Mouse (Mus musculus) limb, embryonic 10.5 days (tissue): ENCODE results near the gene Cdk5rap3. TPM values are rescaled to one million over a fixed set of nuclear protein-coding genes. Genes with fewer than 3 reads are reported as not detected.
A peak's percentile ranks its signal among the peaks of the same experiment; 100 is the strongest.

Source experiments
- DNase-seq: peaks from one replicate; pipeline ENCODE4 v3.0.0-alpha.2; 2017; ENCODE audit warnings: low spot score
- H3K27ac ChIP-seq: fragments of 300-500 bp; sonication (generic); 2 replicates; pipeline ENCODE4 v1.5.1; 2016; ENCODE audit warnings: mild to moderate bottlenecking
- H3K27me3 ChIP-seq: fragments of 300-500 bp; sonication (generic); 2 replicates; pipeline ENCODE4 v1.6.1; 2016; ENCODE audit warnings: low read depth, mild to moderate bottlenecking; ENCODE audit not compliant: poor library complexity, severe bottlenecking
- H3K36me3 ChIP-seq: fragments of 300-500 bp; sonication (generic); 2 replicates; pipeline ENCODE4 v1.6.1; 2016; ENCODE audit warnings: mild to moderate bottlenecking, moderate library complexity
- H3K4me1 ChIP-seq: fragments of 300-500 bp; sonication (generic); 2 replicates; pipeline ENCODE4 v1.6.1; 2016
- H3K4me3 ChIP-seq: fragments of 300-500 bp; sonication (generic); 2 replicates; pipeline ENCODE4 v1.5.1; 2016; ENCODE audit warnings: mild to moderate bottlenecking, moderate library complexity
- H3K9me3 ChIP-seq: fragments of 300-500 bp; sonication (generic); replicated peaks from 2 replicates; pipeline ENCODE4 v1.6.1; 2016; ENCODE audit warnings: mild to moderate bottlenecking
- WGBS: fragments of 180-500 bp; shearing (Covaris S2); methylation state at CpG from one replicate; pipeline ENCODE4 v1.1.7; 2016; 5-methylcytosine and 5-hydroxymethylcytosine counted together
- polyA plus RNA-seq: library from polyadenylated mRNA; unstranded; fragments of >200 nt; fragmentation: Nextera tagmentation; extraction: Ambion mirVana; gene quantifications from 2 replicates; pipeline ENCODE4 v1.2.1, GENCODE M21; 2016

Gene Cdk5rap3
- polyA plus RNA-seq, 1 experiment from 2014 or later: 90.0 TPM

DNA sequence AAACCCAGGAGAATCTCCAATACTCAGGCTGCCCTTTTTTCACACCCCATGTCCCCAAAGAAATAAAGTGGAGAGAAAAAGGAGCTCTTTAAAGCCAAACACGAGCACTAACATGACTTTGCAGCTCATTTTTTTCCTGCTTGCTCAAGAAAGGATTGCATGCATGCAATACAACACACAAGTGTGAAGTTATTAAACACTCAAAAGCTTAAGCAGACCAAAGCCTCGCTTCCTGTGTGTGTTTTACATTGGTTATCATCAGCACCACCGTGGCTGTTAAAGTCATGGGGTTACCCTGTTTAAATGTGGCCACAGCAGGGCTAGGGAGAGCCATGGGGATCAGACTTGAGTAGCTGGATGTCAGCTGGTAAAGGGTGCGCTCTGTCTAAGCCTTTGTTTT lies 39.2 kb downstream of the Cdk5rap3 start:
- Histone ChIP-seq H3K27ac (peak overlapping the region; percentile 78), H3K4me1 (peaks cover 55% of the 10 kb centered on the region), H3K36me3 (no peaks in the 10 kb centered on the region), H3K4me3 (peak overlapping the region; percentile 51; the same call in 1 of the 2 replicates), H3K9me3 (no peaks in the 10 kb centered on the region), H3K27me3 (peaks cover 26% of the 10 kb centered on the region; the same call in 1 of the 2 replicates)
- WGBS: 44% methylated on average over 4 of the region's 4 CpGs
- DNase-seq: no peak

DNA sequence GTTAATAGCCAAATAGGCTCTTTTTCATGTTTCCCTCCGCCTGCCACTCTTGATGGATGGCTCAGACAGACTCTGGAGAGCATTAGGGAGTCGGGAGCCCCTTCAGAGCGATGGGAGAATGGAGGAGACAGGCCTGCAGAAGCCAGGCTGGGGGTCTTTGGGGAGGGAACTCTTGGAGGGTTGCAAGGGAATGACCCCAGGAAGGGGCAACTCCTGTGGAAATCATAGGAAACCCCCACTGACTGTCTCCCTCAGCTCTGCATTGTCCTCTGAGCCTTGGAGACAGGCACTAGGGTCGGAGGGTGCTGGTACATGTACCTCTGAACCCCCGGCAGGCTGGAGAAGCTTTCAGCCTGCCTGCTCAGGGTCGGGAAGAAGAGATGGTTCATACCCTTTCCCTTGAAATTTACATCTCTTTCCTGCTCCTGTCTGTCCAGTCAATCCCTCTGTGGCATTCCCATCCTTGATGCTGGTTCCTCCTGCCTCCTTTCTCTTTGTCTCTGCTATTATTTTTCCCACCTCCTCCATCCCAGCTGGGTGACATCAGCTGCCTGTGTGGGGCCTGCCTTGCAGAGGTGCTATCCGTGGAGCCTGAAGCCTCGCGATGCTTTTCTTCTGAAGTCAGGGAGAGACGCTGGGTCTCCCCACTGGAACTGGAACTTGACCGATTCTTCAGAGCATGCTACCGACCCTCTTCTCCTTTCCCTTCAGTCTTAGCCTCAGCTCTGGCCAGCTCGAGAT lies 39.8 kb downstream of the Cdk5rap3 start:
- DNase-seq: peak; percentile 52
- WGBS: 3% methylated on average over 13 of the region's 13 CpGs
- H3K9me3 ChIP-seq: no peaks in the 10 kb centered on the region
- no peaks in the 10 kb centered on the region for H3K36me3 ChIP-seq
- H3K4me3 ChIP-seq: peak overlapping the region; percentile 51
- H3K27me3 ChIP-seq: peaks cover 26% of the 10 kb centered on the region; the same call in 1 of the 2 replicates
- peaks cover 55% of the 10 kb centered on the region for H3K4me1 ChIP-seq
- H3K27ac ChIP-seq: peak overlapping the region; percentile 78

DNA sequence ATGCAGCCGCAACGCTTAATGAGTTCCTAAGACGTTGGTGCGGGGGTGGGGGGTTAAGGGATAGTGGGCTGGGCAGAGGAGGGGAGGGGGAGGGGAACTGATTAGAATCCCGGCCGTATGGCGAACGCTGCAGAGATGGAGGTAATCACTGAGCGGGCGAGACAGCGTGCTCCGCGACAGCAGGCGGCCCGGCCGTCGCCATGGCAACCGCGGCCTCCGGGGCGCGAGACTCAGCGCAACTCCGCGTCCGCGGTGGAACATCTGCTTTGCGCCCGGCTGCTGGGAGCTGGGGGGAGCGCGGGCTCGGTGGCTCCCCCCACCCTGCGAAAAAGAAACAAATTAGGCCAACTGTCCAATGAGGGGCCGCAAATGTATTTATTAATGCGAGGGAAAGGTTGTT lies 40.6 kb downstream of the Cdk5rap3 start:
- Histone ChIP-seq H3K4me1 (peaks cover 55% of the 10 kb centered on the region), H3K27me3 (peaks cover 26% of the 10 kb centered on the region; the same call in 1 of the 2 replicates), H3K9me3 (no peaks in the 10 kb centered on the region), H3K27ac (peak overlapping the region; percentile 78), H3K4me3 (peak overlapping the region; percentile 51), H3K36me3 (no peaks in the 10 kb centered on the region)
- peak; percentile 90 for DNase-seq
- WGBS: 0% methylated on average over 35 of the region's 35 CpGs

DNA sequence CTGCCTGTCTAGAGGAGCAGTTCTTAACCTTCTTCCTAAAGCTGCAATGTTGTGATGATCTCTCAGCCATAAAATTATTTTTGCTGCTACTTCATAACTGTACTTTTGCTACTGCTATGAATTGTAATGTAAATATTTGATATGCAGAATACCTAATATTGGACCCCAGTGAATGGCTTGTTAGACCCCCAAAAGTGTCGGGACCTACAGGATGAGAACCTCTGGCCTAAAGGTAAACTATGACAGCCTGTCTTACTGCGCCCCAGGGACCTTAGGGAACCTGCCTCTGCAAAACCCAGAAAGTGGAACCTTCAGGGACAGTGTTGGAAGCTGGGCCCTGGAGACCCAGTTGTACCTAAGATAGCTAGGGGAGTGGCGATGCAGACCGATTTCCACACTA lies 41.0 kb downstream of the Cdk5rap3 start:
- DNase-seq: no peak
- H3K27ac ChIP-seq: peak overlapping the region; percentile 78
- H3K4me1 ChIP-seq: peaks cover 55% of the 10 kb centered on the region

DNA sequence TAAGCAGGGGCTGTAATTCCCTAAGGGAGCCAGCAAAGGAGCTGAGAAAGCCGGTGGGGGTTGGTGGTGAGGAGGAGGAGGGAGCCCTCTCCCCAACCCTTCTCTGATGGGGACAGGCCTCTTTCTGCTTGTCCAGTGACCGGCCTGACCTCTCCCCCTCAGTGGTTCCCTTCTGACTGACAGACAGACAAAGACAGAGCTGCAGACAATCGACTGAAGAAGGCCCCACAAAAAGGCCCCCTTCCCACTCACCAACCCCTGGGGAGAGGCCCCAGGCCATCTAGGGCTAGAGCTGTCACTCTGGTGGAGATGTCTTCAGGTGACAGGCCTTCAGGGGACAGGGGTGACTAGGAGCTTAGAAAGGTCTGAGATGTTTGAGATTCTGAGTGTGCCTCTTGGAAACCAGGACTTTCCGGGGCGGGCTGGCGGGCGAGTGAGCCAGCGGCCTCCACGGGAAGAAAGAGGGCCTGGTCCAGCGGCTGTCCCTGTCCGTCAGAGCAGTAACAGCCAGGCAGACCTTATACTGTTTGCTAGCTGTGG lies 42.6 kb downstream of the Cdk5rap3 start:
- Histone ChIP-seq H3K36me3 (no peaks in the 10 kb centered on the region), H3K4me1 (peaks cover 52% of the 10 kb centered on the region), H3K9me3 (no peaks in the 10 kb centered on the region), H3K4me3 (no peak overlapping the region), H3K27ac (peak overlapping the region; percentile 86), H3K27me3 (peaks cover 26% of the 10 kb centered on the region; the same call in 1 of the 2 replicates)
- 12% methylated on average over 11 of the region's 11 CpGs for WGBS
- DNase-seq: peak; percentile 54

More for the DNA sequence above, 41.0 kb downstream of the Cdk5rap3 start:
- Histone ChIP-seq H3K9me3 (no peaks in the 10 kb centered on the region), H3K27me3 (peaks cover 26% of the 10 kb centered on the region; the same call in 1 of the 2 replicates), H3K36me3 (no peaks in the 10 kb centered on the region), H3K4me3 (peak overlapping the region; percentile 51)
- 15% methylated on average over 4 of the region's 4 CpGs for WGBS

DNA sequence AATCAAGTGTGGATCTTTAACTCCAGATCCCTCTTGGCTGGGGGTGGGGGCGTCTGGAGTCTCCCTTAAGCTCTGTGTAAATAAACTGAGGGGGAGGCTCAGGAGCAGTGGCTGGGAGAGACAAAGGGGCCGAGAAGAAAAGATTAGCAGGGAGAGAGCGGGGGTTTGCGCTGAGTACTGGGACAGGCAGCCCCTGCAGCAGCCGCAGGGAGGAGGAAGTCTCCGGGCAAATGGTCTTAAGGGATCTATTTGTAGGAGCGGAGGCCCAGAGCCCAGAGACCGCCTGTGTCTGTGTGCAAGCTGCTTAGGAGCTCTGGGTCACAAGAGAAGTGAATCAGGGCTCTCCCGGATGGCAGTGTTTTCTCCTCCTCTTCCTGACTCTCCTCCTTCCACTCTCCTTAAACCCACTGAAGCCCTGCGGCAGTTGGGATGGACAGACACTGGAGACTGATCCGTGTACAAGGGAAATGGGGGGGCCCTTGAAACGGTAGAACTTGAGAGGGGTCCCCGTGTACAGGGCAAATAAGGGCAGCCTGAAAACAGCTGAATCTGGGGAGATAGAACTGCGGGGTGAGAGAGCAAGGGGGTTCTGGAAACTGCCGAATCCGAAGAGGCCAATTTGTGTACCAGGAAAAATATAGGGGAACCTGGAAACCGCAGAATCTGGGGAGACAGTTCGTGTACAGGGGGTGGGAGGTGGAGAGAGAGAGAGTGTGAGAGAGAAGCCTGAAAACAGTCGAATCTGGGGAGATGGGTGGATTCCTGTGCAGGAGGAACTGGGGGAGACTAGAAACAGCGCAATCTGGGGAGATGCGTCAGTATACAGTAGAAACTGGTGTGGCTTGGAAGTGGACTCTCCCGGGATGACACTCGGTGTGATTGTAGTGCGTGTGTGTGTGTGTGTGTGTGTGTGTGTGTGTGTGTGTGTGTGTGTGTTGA lies 43.6 kb downstream of the Cdk5rap3 start:
- H3K4me1 ChIP-seq: peaks cover 52% of the 10 kb centered on the region
- no peaks in the 10 kb centered on the region for H3K36me3 ChIP-seq

DNA sequence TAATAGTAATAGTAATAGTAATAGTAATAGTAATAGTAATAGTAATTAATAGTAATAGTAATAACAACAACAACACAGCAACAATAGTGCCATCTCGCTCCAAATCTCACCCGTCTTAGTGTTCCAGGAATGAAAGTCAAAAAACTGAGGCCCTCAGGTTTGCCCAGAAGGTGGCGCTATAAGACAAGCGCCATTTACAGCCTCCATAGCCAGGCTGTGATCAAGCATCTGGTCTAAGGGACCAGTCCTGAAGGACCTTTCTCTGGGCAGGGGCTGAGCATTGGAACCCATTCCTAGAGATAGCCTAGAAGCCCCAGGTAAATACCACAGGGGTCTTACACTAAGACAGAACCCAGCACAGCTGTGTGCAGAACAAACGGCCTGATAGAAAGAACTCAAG lies 49.1 kb downstream of the Cdk5rap3 start:
- Histone ChIP-seq H3K27ac (no peak overlapping the region), H3K4me1 (peaks cover 23% of the 10 kb centered on the region), H3K27me3 (peaks cover 14% of the 10 kb centered on the region), H3K36me3 (no peaks in the 10 kb centered on the region), H3K4me3 (no peak overlapping the region), H3K9me3 (no peaks in the 10 kb centered on the region)
- peak; percentile 82 for DNase-seq
- WGBS: 16% methylated on average over 5 of the region's 5 CpGs

More for the DNA sequence above, 43.6 kb downstream of the Cdk5rap3 start:
- Histone ChIP-seq H3K4me3 (peak overlapping the region; percentile 30), H3K9me3 (no peaks in the 10 kb centered on the region), H3K27me3 (peaks cover 20% of the 10 kb centered on the region; the same call in 1 of the 2 replicates), H3K27ac (peak overlapping the region; percentile 86)
- 8% methylated on average over 24 of the region's 24 CpGs for WGBS
- DNase-seq: peak; percentile 63

DNA sequence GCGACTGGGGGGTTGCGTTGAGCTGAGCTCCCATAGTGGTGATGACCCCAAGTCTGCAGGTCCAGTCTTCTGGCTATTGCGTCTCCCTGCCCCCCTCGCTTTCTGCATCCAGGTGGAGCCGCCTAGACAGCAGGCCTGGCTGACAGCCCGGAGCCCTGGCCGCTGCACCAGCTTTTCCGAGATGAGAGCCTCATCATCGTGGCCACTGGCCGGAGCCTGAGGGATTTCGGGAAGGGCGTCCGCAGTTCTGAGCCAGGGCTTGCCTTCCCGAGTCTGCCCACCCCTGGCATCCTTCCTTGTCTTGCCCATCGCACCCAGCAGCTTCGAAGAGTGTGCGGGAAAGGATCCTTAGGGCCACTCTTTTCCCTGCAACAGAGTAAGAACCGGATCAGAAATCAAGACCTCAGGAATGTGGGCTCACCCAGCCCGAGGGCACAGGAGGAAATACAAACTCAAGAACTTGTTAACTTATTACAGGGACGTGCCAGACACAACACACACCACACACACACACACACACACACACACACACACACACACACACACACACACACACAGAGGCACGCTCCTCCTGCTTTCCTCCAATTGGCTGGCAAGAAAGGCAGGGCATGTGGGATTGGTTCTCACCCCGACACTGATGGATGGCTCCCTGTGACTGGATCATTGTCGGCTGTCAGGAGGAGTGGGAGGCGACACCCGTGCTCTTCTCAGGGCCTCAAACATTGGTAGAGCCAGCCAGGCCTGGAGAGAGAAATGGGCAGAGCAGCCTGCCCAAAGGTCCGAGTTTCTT lies 52.9 kb downstream of the Cdk5rap3 start:
- Histone ChIP-seq H3K27ac (0 out of 2 replicates have a peak overlapping the region, but pooled peaks have one; percentile 26), H3K4me3 (peak overlapping the region; percentile 33), H3K36me3 (no peaks in the 10 kb centered on the region), H3K27me3 (peaks cover 14% of the 10 kb centered on the region), H3K9me3 (no peaks in the 10 kb centered on the region), H3K4me1 (peaks cover 37% of the 10 kb centered on the region)
- peak; percentile 59 for DNase-seq
- 21% methylated on average over 26 of the region's 26 CpGs for WGBS

DNA sequence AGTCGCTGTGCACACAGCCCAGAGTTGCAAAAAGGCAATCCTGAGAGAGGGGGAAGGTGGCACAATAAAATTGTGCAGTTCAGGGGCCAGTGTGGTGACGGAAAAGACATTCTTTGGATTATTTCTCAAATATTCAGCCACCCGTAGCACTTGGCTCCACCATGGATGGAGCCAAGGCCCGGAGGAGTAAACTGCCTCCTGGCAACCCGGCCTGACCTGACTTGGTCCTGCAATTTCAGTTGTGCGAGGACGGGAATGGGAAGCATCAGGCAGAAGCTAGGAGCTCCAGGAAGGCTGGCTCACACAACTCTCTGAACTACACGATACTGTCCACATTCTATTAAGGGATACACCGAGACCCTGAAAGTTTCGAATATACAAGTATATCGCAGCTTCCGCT lies 53.8 kb downstream of the Cdk5rap3 start:
- Histone ChIP-seq H3K27ac (no peak overlapping the region), H3K4me3 (peak overlapping the region; percentile 51; the same call in 1 of the 2 replicates), H3K9me3 (no peaks in the 10 kb centered on the region), H3K36me3 (no peaks in the 10 kb centered on the region), H3K27me3 (peaks cover 14% of the 10 kb centered on the region), H3K4me1 (peaks cover 36% of the 10 kb centered on the region)
- WGBS: 79% methylated on average over 12 of the region's 12 CpGs
- no peak for DNase-seq

DNA sequence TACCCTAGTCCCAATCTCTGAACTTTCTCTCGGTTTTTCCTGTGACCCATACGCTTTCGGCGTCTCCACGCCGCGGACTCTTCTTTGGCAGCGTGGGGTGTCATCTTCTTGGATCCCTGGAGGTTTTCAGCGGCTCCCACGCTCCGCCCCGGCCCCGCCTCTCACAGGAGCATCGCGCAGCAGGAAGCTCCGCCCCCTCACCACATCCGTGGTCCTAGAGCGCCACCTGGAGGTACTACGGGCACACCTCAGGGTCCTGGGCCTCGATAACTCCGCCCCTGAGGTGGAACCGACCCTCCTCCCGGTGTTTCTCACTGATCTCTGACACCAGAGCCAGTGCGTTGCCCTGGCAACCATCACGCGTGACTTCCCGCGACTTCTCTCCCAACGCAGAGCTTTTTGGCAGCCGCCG lies 54.4 kb downstream of the Cdk5rap3 start:
- Histone ChIP-seq H3K27me3 (peaks cover 14% of the 10 kb centered on the region), H3K9me3 (no peaks in the 10 kb centered on the region), H3K4me1 (peaks cover 32% of the 10 kb centered on the region), H3K4me3 (peak overlapping the region; percentile 51), H3K27ac (no peak overlapping the region), H3K36me3 (no peaks in the 10 kb centered on the region)
- DNase-seq: peak; percentile 99
- under 1% methylated on average over 31 of the region's 31 CpGs for WGBS

DNA sequence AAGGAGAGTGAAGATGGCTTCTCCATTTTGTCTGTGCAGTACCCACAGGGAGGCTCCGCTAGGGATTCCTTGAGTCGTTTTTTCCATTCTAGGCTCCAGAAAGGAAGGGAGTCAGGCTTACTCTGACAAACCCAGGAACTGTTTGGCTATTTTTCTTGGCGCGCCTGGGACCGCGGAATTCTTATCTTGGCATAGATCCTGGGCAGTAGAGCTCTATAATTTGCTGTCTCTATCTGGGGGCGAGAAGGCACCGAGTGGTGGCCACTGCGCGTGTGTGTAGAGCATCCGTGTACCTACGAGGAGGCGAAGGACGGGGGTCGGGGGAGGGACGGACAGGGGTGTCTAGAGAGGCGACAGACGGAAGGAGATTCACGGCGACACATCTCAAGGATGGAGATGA lies 54.9 kb downstream of the Cdk5rap3 start:
- Histone ChIP-seq H3K27me3 (peaks cover 14% of the 10 kb centered on the region), H3K9me3 (no peaks in the 10 kb centered on the region), H3K36me3 (no peaks in the 10 kb centered on the region), H3K4me3 (peak overlapping the region; percentile 51), H3K4me1 (peaks cover 32% of the 10 kb centered on the region), H3K27ac (no peak overlapping the region)
- DNase-seq: no peak
- 1% methylated on average over 20 of the region's 20 CpGs for WGBS

DNA sequence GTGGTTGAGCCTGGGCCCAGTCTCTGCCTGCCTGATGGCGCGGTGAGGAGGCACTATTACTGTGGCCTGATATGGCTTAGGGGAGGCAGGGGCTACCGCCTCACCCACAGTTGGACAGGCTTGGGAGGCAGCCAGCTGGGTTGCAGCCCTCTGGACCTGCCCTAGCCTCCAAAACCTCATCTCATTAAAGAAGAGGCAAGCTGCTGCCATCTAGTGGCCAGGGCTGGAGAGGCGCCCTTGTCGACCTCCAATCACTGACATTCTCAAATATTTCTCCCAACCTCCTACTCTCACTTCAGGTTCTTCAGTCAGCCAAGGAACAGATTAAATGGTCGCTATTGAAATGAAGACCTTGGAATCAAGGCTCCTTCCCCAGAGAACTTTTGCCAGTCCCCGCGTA lies 55.7 kb downstream of the Cdk5rap3 start:
- Histone ChIP-seq H3K4me3 (no peak overlapping the region), H3K27me3 (peaks cover 14% of the 10 kb centered on the region), H3K9me3 (no peaks in the 10 kb centered on the region), H3K36me3 (no peaks in the 10 kb centered on the region), H3K27ac (no peak overlapping the region), H3K4me1 (peaks cover 32% of the 10 kb centered on the region)
- 10% methylated on average over 8 of the region's 8 CpGs for WGBS
- peak; percentile 91 for DNase-seq
